9 mouse cellular contexts compared by ENCODE assay signal in the genomic region with DNA sequence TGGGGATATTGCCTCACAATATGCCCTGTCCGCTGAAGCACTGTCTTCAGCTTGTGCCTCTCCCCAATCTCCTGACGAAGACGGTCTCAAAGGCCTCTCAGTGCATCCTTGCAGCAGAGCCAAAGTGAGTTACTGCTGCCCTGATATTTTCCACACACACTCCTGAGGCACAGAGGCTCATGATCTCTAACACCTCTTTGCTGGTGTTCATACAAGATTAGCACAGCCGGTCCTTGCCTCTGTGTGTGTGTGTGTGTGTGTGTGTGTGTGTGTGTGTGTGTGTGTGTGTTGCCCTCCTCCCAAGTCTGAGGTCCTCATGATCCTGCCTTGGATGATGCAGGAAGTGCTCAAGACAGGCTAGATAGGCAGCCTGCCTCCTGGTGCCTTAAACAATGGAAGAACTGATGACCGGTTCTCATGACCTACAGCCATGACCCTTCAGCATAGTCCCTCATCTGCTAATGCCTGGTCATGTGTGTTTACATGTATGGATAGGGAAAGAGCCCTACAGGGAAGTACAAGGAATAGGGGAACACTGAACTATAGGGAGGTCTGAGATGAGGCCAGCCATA.
DNase-seq lines count a peak whose midpoint lies in the region; ATAC-seq and TF ChIP-seq lines count a peak whose summit lies in the region.
"Had no signal": no experiment of that assay in that cellular context is flagged by ENCODE, and none has a peak within 500 bp of the region (broad histone marks: within the 10 kb centered on the region; RNA-seq: fewer than 3 reads in every experiment).

No protein-coding gene starts in this region.

- WGBS in hindbrain, embryonic 10.5 days: 86% methylated on average over 5 of the region's 5 CpGs
- WGBS in hindbrain, embryonic 11.5 days: 87% methylated on average over 5 of the region's 5 CpGs
- 81% methylated on average over 5 of the region's 5 CpGs for WGBS in midbrain, embryonic 12.5 days
- 93% methylated on average over 5 of the region's 5 CpGs for WGBS in midbrain, postnatal 0 days
- 85% methylated on average over 5 of the region's 5 CpGs for WGBS in hindbrain, embryonic 13.5 days
- 85% methylated on average over 5 of the region's 5 CpGs for WGBS in olfactory bulb, adult 2 months

- H3K9ac ChIP-seq in hindbrain, embryonic 11.5 days (ENCODE audit: low read depth, low read length): no peak overlapping the region
- no peak overlapping the region for H3K9ac ChIP-seq in midbrain, embryonic 12.5 days (replicated peaks)
- no peak overlapping the region for H3K9ac ChIP-seq in midbrain, postnatal 0 days (replicated peaks; ENCODE audit: low read length, poor library complexity, severe bottlenecking)
- H3K9ac ChIP-seq in hindbrain, embryonic 13.5 days: no peak overlapping the region

- peaks cover 27% of the 10 kb centered on the region for H3K4me1 ChIP-seq in hindbrain, embryonic 10.5 days (replicated peaks)
- no peaks in the 10 kb centered on the region; the same call in 1 of the 2 replicates for H3K4me1 ChIP-seq in hindbrain, embryonic 11.5 days (replicated peaks; ENCODE audit: control insufficient read depth, insufficient read depth, low read length)
- H3K4me1 ChIP-seq in midbrain, embryonic 12.5 days: peaks cover 11% of the 10 kb centered on the region
- H3K4me1 ChIP-seq in midbrain, postnatal 0 days (ENCODE audit: insufficient read depth, low read length): no peaks in the 10 kb centered on the region
- H3K4me1 ChIP-seq in hindbrain, embryonic 13.5 days (replicated peaks): peaks cover 28% of the 10 kb centered on the region
- H3K4me1 ChIP-seq in olfactory bulb, adult 2 months (ENCODE audit: control insufficient read depth, insufficient read depth, low read length): no peaks in the 10 kb centered on the region

- no peak overlapping the region for H3K4me2 ChIP-seq in hindbrain, embryonic 11.5 days (replicated peaks; ENCODE audit: low read depth, low read length)
- no peak overlapping the region for H3K4me2 ChIP-seq in midbrain, embryonic 12.5 days (replicated peaks)
- H3K4me2 ChIP-seq in midbrain, postnatal 0 days (ENCODE audit: low read depth, low read length, poor library complexity, severe bottlenecking): no peak overlapping the region
- no peak overlapping the region for H3K4me2 ChIP-seq in hindbrain, embryonic 13.5 days

- H3K4me3 ChIP-seq in hindbrain, embryonic 10.5 days: no peak overlapping the region
- H3K4me3 ChIP-seq in hindbrain, embryonic 11.5 days (ENCODE audit: low read depth, low read length): no peak overlapping the region
- H3K4me3 ChIP-seq in midbrain, embryonic 12.5 days: no peak overlapping the region
- no peak overlapping the region for H3K4me3 ChIP-seq in midbrain, postnatal 0 days (ENCODE audit: low read depth, low read length)
- H3K4me3 ChIP-seq in hindbrain, embryonic 13.5 days: no peak overlapping the region
- no peak overlapping the region for H3K4me3 ChIP-seq in olfactory bulb, adult 2 months (ENCODE audit: insufficient read depth, low read depth, low read length)

- ATAC-seq in hindbrain, embryonic 11.5 days (ENCODE audit: low FRiP score): no peak
- no peak for ATAC-seq in midbrain, embryonic 12.5 days (ENCODE audit: low FRiP score, low read depth)
- ATAC-seq in midbrain, postnatal 0 days (ENCODE audit: low FRiP score): no peak
- ATAC-seq in hindbrain, embryonic 13.5 days (ENCODE audit: low FRiP score): no peak

- TF ChIP-seq POLR2A in olfactory bulb, adult 2 months (IDR thresholded peaks at IDR 0.05; ENCODE audit: insufficient read depth, low read depth, low read length): no peak

- DNase-seq in hindbrain, embryonic 10.5 days (ENCODE audit: low spot score): no peak
- no peak for DNase-seq in hindbrain, embryonic 11.5 days (ENCODE audit: low spot score)
- no peak for DNase-seq in midbrain, postnatal 0 days (ENCODE audit: low spot score)
- DNase-seq in T-cell, adult 2 months (ENCODE audit: low spot score): no peak
- DNase-seq in MN1 (ENCODE audit: low spot score): no peak
- DNase-seq: cerebellum, adult 8-10 months had no signal

- no peak for TF ChIP-seq CTCF in midbrain, postnatal 0 days (IDR thresholded peaks at IDR 0.05)
- no peak for TF ChIP-seq CTCF in olfactory bulb, adult 2 months (IDR thresholded peaks at IDR 0.05; ENCODE audit: insufficient read depth, low read depth, low read length)

- no peaks in the 10 kb centered on the region for H3K36me3 ChIP-seq in hindbrain, embryonic 10.5 days
- H3K36me3 ChIP-seq in hindbrain, embryonic 11.5 days (ENCODE audit: control insufficient read depth, insufficient read depth, low read length): no peaks in the 10 kb centered on the region
- H3K36me3 ChIP-seq in midbrain, embryonic 12.5 days: no peaks in the 10 kb centered on the region
- no peaks in the 10 kb centered on the region for H3K36me3 ChIP-seq in midbrain, postnatal 0 days (ENCODE audit: insufficient read depth, low read length)
- no peaks in the 10 kb centered on the region for H3K36me3 ChIP-seq in hindbrain, embryonic 13.5 days

- no peaks in the 10 kb centered on the region for H3K27me3 ChIP-seq in hindbrain, embryonic 10.5 days (ENCODE audit: insufficient read depth, poor library complexity, severe bottlenecking)
- no peaks in the 10 kb centered on the region for H3K27me3 ChIP-seq in hindbrain, embryonic 11.5 days (ENCODE audit: control insufficient read depth, insufficient read depth, low read length)
- H3K27me3 ChIP-seq in midbrain, embryonic 12.5 days: peaks cover 13% of the 10 kb centered on the region; the same call in 1 of the 2 replicates
- H3K27me3 ChIP-seq in midbrain, postnatal 0 days (ENCODE audit: insufficient read depth, low read length): no peaks in the 10 kb centered on the region
- H3K27me3 ChIP-seq in hindbrain, embryonic 13.5 days: no peaks in the 10 kb centered on the region

- no peaks in the 10 kb centered on the region for H3K9me3 ChIP-seq in hindbrain, embryonic 10.5 days
- no peaks in the 10 kb centered on the region for H3K9me3 ChIP-seq in hindbrain, embryonic 11.5 days (ENCODE audit: control insufficient read depth, low read length)
- H3K9me3 ChIP-seq in midbrain, embryonic 12.5 days: no peaks in the 10 kb centered on the region
- H3K9me3 ChIP-seq in midbrain, postnatal 0 days (ENCODE audit: low read length): no peaks in the 10 kb centered on the region
- H3K9me3 ChIP-seq in hindbrain, embryonic 13.5 days: no peaks in the 10 kb centered on the region

- peak overlapping the region; percentile 50 for H3K27ac ChIP-seq in hindbrain, embryonic 10.5 days
- no peak overlapping the region for H3K27ac ChIP-seq in hindbrain, embryonic 11.5 days (ENCODE audit: low read depth, low read length)
- H3K27ac ChIP-seq in midbrain, embryonic 12.5 days (replicated peaks): peak overlapping the region; percentile 43
- H3K27ac ChIP-seq in midbrain, postnatal 0 days (ENCODE audit: low read depth, low read length): no peak overlapping the region
- H3K27ac ChIP-seq in hindbrain, embryonic 13.5 days: peak overlapping the region; percentile 73
- H3K27ac ChIP-seq in olfactory bulb, adult 2 months (ENCODE audit: insufficient read depth, low read depth, low read length): peak overlapping the region; percentile 49

Comparison
In these comparisons a context has a peak if more than half of its experiments do, and no peak if none do; other contexts are left out.
1. H3K27ac ChIP-seq: peak in hindbrain, embryonic 10.5 days (single experiment), midbrain, embryonic 12.5 days (single experiment), hindbrain, embryonic 13.5 days (single experiment) and olfactory bulb, adult 2 months (single experiment); none in hindbrain, embryonic 11.5 days (single experiment) and midbrain, postnatal 0 days (single experiment).